Mouse (Mus musculus): ENCODE measurements at regions not wholly inside any gene's neighbourhood (a gene's known extent, or its start where the extent isn't known, plus 50 kb on each side); places are given as distances from the start of the nearest gene placed in this dataset.

GRCm38 (mm10) chr12:39731177-39731576, 306.6 kb downstream of the Arl4a start:
- DNase-seq (ENCODE audit: low read depth, low spot score), result no peak

- DNase-seq (ENCODE audit: low read depth, low spot score), result no peak
These were observed 308.6 kb downstream of the Arl4a start for GRCm38 (mm10) chr12:39729255-39729654.

GRCm38 (mm10) chr12:39724172-39724571, 313.7 kb downstream of the Arl4a start:
- DNase-seq (ENCODE audit: low read depth, low spot score), result no peak

GRCm38 (mm10) chr12:39715120-39715519, 322.7 kb downstream of the Arl4a start:
- no peak for DNase-seq (ENCODE audit: low read depth, low spot score)

GRCm38 (mm10) chr12:39714169-39714794, 323.5 kb downstream of the Arl4a start:
- no peak for DNase-seq (ENCODE audit: low read depth, low spot score)

- DNase-seq (ENCODE audit: low read depth, low spot score), result no peak
These were observed 326.0 kb downstream of the Arl4a start for GRCm38 (mm10) chr12:39711807-39712206.

GRCm38 (mm10) chr12:39709850-39710249, 328.0 kb downstream of the Arl4a start:
- DNase-seq (ENCODE audit: low read depth, low spot score), result no peak

- DNase-seq (ENCODE audit: low read depth, low spot score), result no peak
These were observed 340.6 kb downstream of the Arl4a start for GRCm38 (mm10) chr12:39697182-39697581.

- no peak for DNase-seq (ENCODE audit: low read depth, low spot score)
These were observed 342.5 kb downstream of the Arl4a start for GRCm38 (mm10) chr12:39695322-39695721.

GRCm38 (mm10) chr12:39692043-39692442, 345.8 kb downstream of the Arl4a start:
- DNase-seq (ENCODE audit: low read depth, low spot score), result no peak

GRCm38 (mm10) chr12:39685399-39685798, 352.4 kb downstream of the Arl4a start:
- DNase-seq (ENCODE audit: low read depth, low spot score), result no peak

- DNase-seq (ENCODE audit: low read depth, low spot score), result no peak
These were observed 355.7 kb downstream of the Arl4a start for GRCm38 (mm10) chr12:39682121-39682520.

- DNase-seq (ENCODE audit: low read depth, low spot score), result no peak
These were observed 362.2 kb downstream of the Arl4a start for GRCm38 (mm10) chr12:39675608-39676007.

GRCm38 (mm10) chr12:39667701-39668100, 370.1 kb downstream of the Arl4a start:
- no peak for DNase-seq (ENCODE audit: low read depth, low spot score)

GRCm38 (mm10) chr12:39665448-39665847, 372.4 kb downstream of the Arl4a start:
- peak; percentile 34 for DNase-seq (ENCODE audit: low read depth, low spot score)

- DNase-seq (ENCODE audit: low read depth, low spot score), result no peak
These were observed 377.4 kb downstream of the Arl4a start for GRCm38 (mm10) chr12:39660420-39660819.

GRCm38 (mm10) chr12:39656606-39657005, 381.2 kb downstream of the Arl4a start:
- no peak for DNase-seq (ENCODE audit: low read depth, low spot score)

GRCm38 (mm10) chr12:39648952-39649351, 388.9 kb downstream of the Arl4a start:
- no peak for DNase-seq (ENCODE audit: low read depth, low spot score)

GRCm38 (mm10) chr12:39646556-39646955, 391.3 kb downstream of the Arl4a start:
- no peak for DNase-seq (ENCODE audit: low read depth, low spot score)

- no peak for DNase-seq (ENCODE audit: low read depth, low spot score)
These were observed 392.2 kb downstream of the Arl4a start for GRCm38 (mm10) chr12:39645581-39645980.

- DNase-seq (ENCODE audit: low read depth, low spot score), result no peak
These were observed 398.6 kb downstream of the Arl4a start for GRCm38 (mm10) chr12:39639246-39639645.

GRCm38 (mm10) chr12:39634337-39634736, 403.5 kb downstream of the Arl4a start:
- DNase-seq (ENCODE audit: low read depth, low spot score), result no peak

GRCm38 (mm10) chr12:39621266-39621665, 416.6 kb downstream of the Arl4a start:
- no peak for DNase-seq (ENCODE audit: low read depth, low spot score)

- DNase-seq (ENCODE audit: low read depth, low spot score), result no peak
These were observed 432.5 kb downstream of the Arl4a start for GRCm38 (mm10) chr12:39605289-39605688.
